Mouse (Mus musculus): ENCODE results near the gene 4931409K22Rik. TPM values are rescaled to one million over a fixed set of nuclear protein-coding genes. Genes with fewer than 3 reads are reported as not detected.

Gene 4931409K22Rik
- polyA plus RNA-seq, 1 experiment from 2014 or later, result not detected

GRCm38 (mm10) chr5:24596519-24597171 lies 40.0 kb upstream of the 4931409K22Rik start:
- no peak overlapping the region for H3K4me3 ChIP-seq (ENCODE audit: low read depth, low read length)
- H3K9me3 ChIP-seq (replicated peaks; ENCODE audit: control insufficient read depth, low read length), result no peaks in the 10 kb centered on the region
- DNase-seq (ENCODE audit: low spot score) (peak; percentile 72), ATAC-seq (replicated peaks; ENCODE audit: insufficient number of reproducible peaks, low FRiP score, low TSS enrichment, low read depth) (0 out of 2 replicates have a peak, but pooled peaks have one; percentile 9)
- 22% methylated on average over 11 of the region's 11 CpGs for WGBS
- peak overlapping the region; percentile 38; the same call in 1 of the 2 replicates for H3K27ac ChIP-seq (replicated peaks; ENCODE audit: low read depth, low read length)
- H3K9ac ChIP-seq (replicated peaks; ENCODE audit: low read length), result no peak overlapping the region
- H3K4me1 ChIP-seq (ENCODE audit: control insufficient read depth, insufficient read depth, low read length), result peaks cover 3% of the 10 kb centered on the region
- H3K4me2 ChIP-seq (ENCODE audit: low read depth, low read length), result no peak overlapping the region
- peaks cover 2% of the 10 kb centered on the region for H3K36me3 ChIP-seq (replicated peaks; ENCODE audit: control insufficient read depth, insufficient read depth, low read depth, low read length)
- peaks cover 5% of the 10 kb centered on the region for H3K27me3 ChIP-seq (ENCODE audit: control insufficient read depth, insufficient read depth, low read length)

GRCm38 (mm10) chr5:24595786-24596380 lies 39.3 kb upstream of the 4931409K22Rik start:
- H3K27me3 ChIP-seq (ENCODE audit: control insufficient read depth, insufficient read depth, low read length), result peaks cover 5% of the 10 kb centered on the region
- H3K9ac ChIP-seq (replicated peaks; ENCODE audit: low read length), result no peak overlapping the region
- ATAC-seq (replicated peaks; ENCODE audit: insufficient number of reproducible peaks, low FRiP score, low TSS enrichment, low read depth), result no peak
- no peak overlapping the region for H3K4me3 ChIP-seq (ENCODE audit: low read depth, low read length)
- H3K9me3 ChIP-seq (replicated peaks; ENCODE audit: control insufficient read depth, low read length), result no peaks in the 10 kb centered on the region
- no peak for DNase-seq (ENCODE audit: low spot score)
- H3K27ac ChIP-seq (replicated peaks; ENCODE audit: low read depth, low read length), result peak overlapping the region; percentile 38; the same call in 1 of the 2 replicates
- 66% methylated on average over 14 of the region's 14 CpGs for WGBS
- H3K36me3 ChIP-seq (replicated peaks; ENCODE audit: control insufficient read depth, insufficient read depth, low read depth, low read length), result peaks cover 2% of the 10 kb centered on the region
- peaks cover 3% of the 10 kb centered on the region for H3K4me1 ChIP-seq (ENCODE audit: control insufficient read depth, insufficient read depth, low read length)
- H3K4me2 ChIP-seq (ENCODE audit: low read depth, low read length), result no peak overlapping the region

- DNase-seq (ENCODE audit: low spot score) (no peak), ATAC-seq (replicated peaks; ENCODE audit: insufficient number of reproducible peaks, low FRiP score, low TSS enrichment, low read depth) (no peak)
- no peak overlapping the region for H3K4me3 ChIP-seq (ENCODE audit: low read depth, low read length)
- WGBS, result 91% methylated on average over 5 of the region's 5 CpGs
- peaks cover 2% of the 10 kb centered on the region for H3K36me3 ChIP-seq (replicated peaks; ENCODE audit: control insufficient read depth, insufficient read depth, low read depth, low read length)
- H3K4me1 ChIP-seq (ENCODE audit: control insufficient read depth, insufficient read depth, low read length), result peaks cover 3% of the 10 kb centered on the region
- no peak overlapping the region for H3K9ac ChIP-seq (replicated peaks; ENCODE audit: low read length)
- no peak overlapping the region for H3K27ac ChIP-seq (replicated peaks; ENCODE audit: low read depth, low read length)
- H3K27me3 ChIP-seq (ENCODE audit: control insufficient read depth, insufficient read depth, low read length), result peaks cover 3% of the 10 kb centered on the region; the same call in 1 of the 2 replicates
- no peak overlapping the region for H3K4me2 ChIP-seq (ENCODE audit: low read depth, low read length)
- H3K9me3 ChIP-seq (replicated peaks; ENCODE audit: control insufficient read depth, low read length), result no peaks in the 10 kb centered on the region
Observed at GRCm38 (mm10) chr5:24595261-24595660, 38.7 kb upstream of the 4931409K22Rik start.

GRCm38 (mm10) chr5:24594346-24594745 lies 37.7 kb upstream of the 4931409K22Rik start:
- 92% methylated on average over 5 of the region's 5 CpGs for WGBS
- ATAC-seq (replicated peaks; ENCODE audit: insufficient number of reproducible peaks, low FRiP score, low TSS enrichment, low read depth) (no peak), DNase-seq (ENCODE audit: low spot score) (no peak)
- Histone ChIP-seq H3K4me2 (ENCODE audit: low read depth, low read length) (no peak overlapping the region), H3K4me1 (ENCODE audit: control insufficient read depth, insufficient read depth, low read length) (peaks cover 3% of the 10 kb centered on the region; the same call in 1 of the 2 replicates), H3K9me3 (replicated peaks; ENCODE audit: control insufficient read depth, low read length) (no peaks in the 10 kb centered on the region), H3K4me3 (ENCODE audit: low read depth, low read length) (no peak overlapping the region), H3K27ac (replicated peaks; ENCODE audit: low read depth, low read length) (no peak overlapping the region), H3K36me3 (replicated peaks; ENCODE audit: control insufficient read depth, insufficient read depth, low read depth, low read length) (peaks cover 2% of the 10 kb centered on the region), H3K27me3 (ENCODE audit: control insufficient read depth, insufficient read depth, low read length) (peaks cover 3% of the 10 kb centered on the region; the same call in 1 of the 2 replicates), H3K9ac (replicated peaks; ENCODE audit: low read length) (no peak overlapping the region)

GRCm38 (mm10) chr5:24593928-24594327 lies 37.3 kb upstream of the 4931409K22Rik start:
- no peak overlapping the region for H3K4me2 ChIP-seq (ENCODE audit: low read depth, low read length)
- no peaks in the 10 kb centered on the region for H3K27me3 ChIP-seq (ENCODE audit: control insufficient read depth, insufficient read depth, low read length)

GRCm38 (mm10) chr5:24593230-24593629 lies 36.6 kb upstream of the 4931409K22Rik start:
- peaks cover 2% of the 10 kb centered on the region for H3K36me3 ChIP-seq (replicated peaks; ENCODE audit: control insufficient read depth, insufficient read depth, low read depth, low read length)
- no peak overlapping the region for H3K4me2 ChIP-seq (ENCODE audit: low read depth, low read length)
- no peak overlapping the region for H3K4me3 ChIP-seq (ENCODE audit: low read depth, low read length)
- DNase-seq (ENCODE audit: low spot score), result no peak
- no peak overlapping the region for H3K27ac ChIP-seq (replicated peaks; ENCODE audit: low read depth, low read length)
- WGBS, result 72% methylated on average over 10 of the region's 10 CpGs
- H3K9me3 ChIP-seq (replicated peaks; ENCODE audit: control insufficient read depth, low read length), result no peaks in the 10 kb centered on the region
- H3K9ac ChIP-seq (replicated peaks; ENCODE audit: low read length), result no peak overlapping the region
- H3K27me3 ChIP-seq (ENCODE audit: control insufficient read depth, insufficient read depth, low read length), result no peaks in the 10 kb centered on the region
- no peak for ATAC-seq (replicated peaks; ENCODE audit: insufficient number of reproducible peaks, low FRiP score, low TSS enrichment, low read depth)
- no peaks in the 10 kb centered on the region for H3K4me1 ChIP-seq (ENCODE audit: control insufficient read depth, insufficient read depth, low read length)

More at GRCm38 (mm10) chr5:24593928-24594327, 37.3 kb upstream of the 4931409K22Rik start:
- no peak overlapping the region for H3K4me3 ChIP-seq (ENCODE audit: low read depth, low read length)
- no peaks in the 10 kb centered on the region for H3K9me3 ChIP-seq (replicated peaks; ENCODE audit: control insufficient read depth, low read length)
- no peak overlapping the region for H3K27ac ChIP-seq (replicated peaks; ENCODE audit: low read depth, low read length)
- H3K4me1 ChIP-seq (ENCODE audit: control insufficient read depth, insufficient read depth, low read length), result peaks cover 3% of the 10 kb centered on the region; the same call in 1 of the 2 replicates
- no peak for DNase-seq (ENCODE audit: low spot score)
- no peak for ATAC-seq (replicated peaks; ENCODE audit: insufficient number of reproducible peaks, low FRiP score, low TSS enrichment, low read depth)
- H3K36me3 ChIP-seq (replicated peaks; ENCODE audit: control insufficient read depth, insufficient read depth, low read depth, low read length), result peaks cover 2% of the 10 kb centered on the region
- WGBS, result 74% methylated on average over 10 of the region's 10 CpGs
- H3K9ac ChIP-seq (replicated peaks; ENCODE audit: low read length), result no peak overlapping the region

GRCm38 (mm10) chr5:24592471-24593160 lies 36.0 kb upstream of the 4931409K22Rik start:
- H3K4me1 ChIP-seq (ENCODE audit: control insufficient read depth, insufficient read depth, low read length), result no peaks in the 10 kb centered on the region
- no peak overlapping the region for H3K9ac ChIP-seq (replicated peaks; ENCODE audit: low read length)
- WGBS, result 54% methylated on average over 21 of the region's 21 CpGs
- no peak overlapping the region for H3K4me3 ChIP-seq (ENCODE audit: low read depth, low read length)
- peaks cover 2% of the 10 kb centered on the region for H3K36me3 ChIP-seq (replicated peaks; ENCODE audit: control insufficient read depth, insufficient read depth, low read depth, low read length)
- no peaks in the 10 kb centered on the region for H3K9me3 ChIP-seq (replicated peaks; ENCODE audit: control insufficient read depth, low read length)
- H3K27ac ChIP-seq (replicated peaks; ENCODE audit: low read depth, low read length), result no peak overlapping the region
- DNase-seq (ENCODE audit: low spot score) (no peak), ATAC-seq (replicated peaks; ENCODE audit: insufficient number of reproducible peaks, low FRiP score, low TSS enrichment, low read depth) (no peak)
- no peak overlapping the region for H3K4me2 ChIP-seq (ENCODE audit: low read depth, low read length)
- no peaks in the 10 kb centered on the region for H3K27me3 ChIP-seq (ENCODE audit: control insufficient read depth, insufficient read depth, low read length)
